Comparison of ENCODE assay signal across 8 mouse cellular contexts in genomic region chr8:85076993-85077392, GRCm38 (mm10). TPM values are rescaled to one million over a fixed set of nuclear protein-coding genes. Genes with fewer than 3 reads are reported as not detected.
A peak's percentile ranks its signal among the peaks of the same experiment; 100 is the strongest.
DNase-seq lines count a peak whose midpoint lies in the region; ATAC-seq and TF ChIP-seq lines count a peak whose summit lies in the region.

No protein-coding gene starts in this region.

- H3K4me1 ChIP-seq in heart, embryonic 11.5 days (ENCODE audit: control insufficient read depth, insufficient read depth, low read length), result peaks cover 20% of the 10 kb centered on the region
- peaks cover 10% of the 10 kb centered on the region for H3K4me1 ChIP-seq in small intestine, adult 2 months (ENCODE audit: control insufficient read depth, insufficient read depth, insufficient read length, low read length)

- H3K27me3 ChIP-seq in heart, embryonic 11.5 days (ENCODE audit: control insufficient read depth, insufficient read depth, low read length), result no peaks in the 10 kb centered on the region
- no peaks in the 10 kb centered on the region for H3K27me3 ChIP-seq in small intestine, adult 2 months (ENCODE audit: control insufficient read depth, insufficient read depth, low read length)

- 0% methylated on average over 2 of the region's 2 CpGs for WGBS in heart, embryonic 11.5 days (ENCODE audit: insufficient replicate concordance)
- WGBS in small intestine, adult 2 months, result 0% methylated on average over 2 of the region's 2 CpGs

- no peak for ATAC-seq in heart, embryonic 11.5 days (replicated peaks; ENCODE audit: insufficient number of reproducible peaks, low FRiP score, low TSS enrichment)
- ATAC-seq in erythroblast, adult 5-6 weeks (replicated peaks; ENCODE audit: low FRiP score, poor library complexity, severe bottlenecking), result peak; percentile 68
- peak; percentile 59 for ATAC-seq in megakaryocyte, adult 5-6 weeks (ENCODE audit: poor library complexity, severe bottlenecking)

- TF ChIP-seq CTCF in small intestine, adult 2 months (IDR thresholded peaks at IDR 0.05; ENCODE audit: extremely low read depth, insufficient read length, insufficient replicate concordance, low read depth, low read length), result peak; percentile 96

- no peak for TF ChIP-seq POLR2A in small intestine, adult 2 months (IDR thresholded peaks at IDR 0.05; ENCODE audit: low read depth, low read length)

- peak; percentile 95 for DNase-seq in heart, adult 11 months
- DNase-seq in brain, adult 2 months (ENCODE audit: low read depth, low spot score), result peak; percentile 95
- DNase-seq in heart, postnatal 4 days, result peak; percentile 85
- DNase-seq in layer of hippocampus, postnatal 25 days (ENCODE audit: extremely low spot score in 1 of 2, low spot score in 1 of 2), result peak; percentile 51 to 73

- no peaks in the 10 kb centered on the region for H3K9me3 ChIP-seq in heart, embryonic 11.5 days (replicated peaks; ENCODE audit: control insufficient read depth, low read length)

- no peak overlapping the region for H3K9ac ChIP-seq in heart, embryonic 11.5 days (ENCODE audit: low read depth, low read length)

- no peak overlapping the region for H3K4me3 ChIP-seq in heart, embryonic 11.5 days (ENCODE audit: low read depth, low read length)
- H3K4me3 ChIP-seq in small intestine, adult 2 months (ENCODE audit: low read depth, low read length), result no peak overlapping the region

- H3K36me3 ChIP-seq in heart, embryonic 11.5 days (ENCODE audit: control insufficient read depth, insufficient read depth, low read length), result peaks cover 28% of the 10 kb centered on the region
- peaks cover 25% of the 10 kb centered on the region for H3K36me3 ChIP-seq in small intestine, adult 2 months (ENCODE audit: control insufficient read depth, insufficient read depth, low read length)

- no peak overlapping the region for H3K4me2 ChIP-seq in heart, embryonic 11.5 days

- no peak overlapping the region for H3K27ac ChIP-seq in heart, embryonic 11.5 days (ENCODE audit: low read depth, low read length)
- H3K27ac ChIP-seq in small intestine, adult 2 months (ENCODE audit: insufficient read depth, low read depth, low read length), result no peak overlapping the region

RNA-seq across cellular contexts. Expression of gene Wdr83os, which starts 3.5 kb away (rescaled TPM):
- 120 and 124 TPM in 2 replicates for polyA plus RNA-seq in heart, embryonic 11.5 days (2014; fragmentation: Nextera tagmentation; extraction: Ambion mirVana)
- 26.1 and 31.3 TPM in 2 replicates for total RNA-seq in erythroblast, adult 5-6 weeks (2015; ENCODE audit: low replicate concordance)
- total RNA-seq in erythroblast, adult 5-6 weeks (2017; ENCODE audit: low replicate concordance), result 4.3 and 11.3 TPM in 2 replicates
- total RNA-seq in heart, postnatal 4 days (2021), result 10 to 100 TPM; 52.4 to 61.0 TPM
- total RNA-seq in layer of hippocampus, postnatal 25 days (2021), result 10 to 100 TPM; 57.7 to 69.0 TPM
- total RNA-seq in megakaryocyte, adult 5-6 weeks (2015), result 116 and 119 TPM in 2 replicates
- 27.8 and 39.4 TPM in 2 replicates for total RNA-seq in megakaryocyte, adult 5-6 weeks (2017)
- polyA plus RNA-seq in small intestine, adult 2 months (2012; rRNA removed), result 66.0 and 79.1 TPM in 2 replicates

RNA-seq across cellular contexts. Expression of gene Wdr83, which starts 4.1 kb away (rescaled TPM):
- 36.5 and 43.0 TPM in 2 replicates for polyA plus RNA-seq in heart, embryonic 11.5 days (2014; fragmentation: Nextera tagmentation; extraction: Ambion mirVana)
- 1.7 and 16.9 TPM in 2 replicates for total RNA-seq in erythroblast, adult 5-6 weeks (2015; ENCODE audit: low replicate concordance)
- 4.9 and 6.3 TPM in 2 replicates for total RNA-seq in erythroblast, adult 5-6 weeks (2017; ENCODE audit: low replicate concordance)
- 10 to 100 TPM; 22.7 to 28.9 TPM for total RNA-seq in heart, postnatal 4 days (2021)
- total RNA-seq in layer of hippocampus, postnatal 25 days (2021), result 10 to 100 TPM; 28.7 to 32.3 TPM
- total RNA-seq in megakaryocyte, adult 5-6 weeks (2015), result 17.0 and 20.5 TPM in 2 replicates
- total RNA-seq in megakaryocyte, adult 5-6 weeks (2017), result 9.9 and 12.5 TPM in 2 replicates
- polyA plus RNA-seq in small intestine, adult 2 months (2012; rRNA removed), result 13.4 and 26.8 TPM in 2 replicates

RNA-seq across cellular contexts. Expression of gene Dhps, which starts 5.4 kb away (rescaled TPM):
- polyA plus RNA-seq in heart, embryonic 11.5 days (2014; fragmentation: Nextera tagmentation; extraction: Ambion mirVana), result 57.6 and 60.0 TPM in 2 replicates
- 12.3 and 16.1 TPM in 2 replicates for total RNA-seq in erythroblast, adult 5-6 weeks (2015; ENCODE audit: low replicate concordance)
- 3.2 and 12.1 TPM in 2 replicates for total RNA-seq in erythroblast, adult 5-6 weeks (2017; ENCODE audit: low replicate concordance)
- total RNA-seq in heart, postnatal 4 days (2021), result 10 to 100 TPM; 40.0 to 40.5 TPM
- 10 to 100 TPM; 57.7 to 62.0 TPM for total RNA-seq in layer of hippocampus, postnatal 25 days (2021)
- 50.9 and 55.1 TPM in 2 replicates for total RNA-seq in megakaryocyte, adult 5-6 weeks (2015)
- total RNA-seq in megakaryocyte, adult 5-6 weeks (2017), result 26.9 and 30.2 TPM in 2 replicates
- polyA plus RNA-seq in small intestine, adult 2 months (2012; rRNA removed), result 34.8 and 47.2 TPM in 2 replicates

RNA-seq across cellular contexts. Expression of gene Man2b1, which starts 6.1 kb away (rescaled TPM):
- 25.1 and 27.3 TPM in 2 replicates for polyA plus RNA-seq in heart, embryonic 11.5 days (2014; fragmentation: Nextera tagmentation; extraction: Ambion mirVana)
- total RNA-seq in erythroblast, adult 5-6 weeks (2015; ENCODE audit: low replicate concordance), result 27.5 and 32.8 TPM in 2 replicates
- 17.8 and 18.6 TPM in 2 replicates for total RNA-seq in erythroblast, adult 5-6 weeks (2017; ENCODE audit: low replicate concordance)
- 10 to 100 TPM; 26.5 to 29.9 TPM for total RNA-seq in heart, postnatal 4 days (2021)
- total RNA-seq in layer of hippocampus, postnatal 25 days (2021), result 10 to 100 TPM; 36.1 to 41.8 TPM
- 204 TPM in 2 replicates for total RNA-seq in megakaryocyte, adult 5-6 weeks (2015)
- 159 and 161 TPM in 2 replicates for total RNA-seq in megakaryocyte, adult 5-6 weeks (2017)
- 28.8 and 38.1 TPM in 2 replicates for polyA plus RNA-seq in small intestine, adult 2 months (2012; rRNA removed)

RNA-seq across cellular contexts. Expression of gene Gm5741, which starts 9.2 kb away (rescaled TPM):
- polyA plus RNA-seq in heart, embryonic 11.5 days (2014; fragmentation: Nextera tagmentation; extraction: Ambion mirVana), result 1.5 TPM in 1 of 2 replicates, not detected in the other
- not detected in 2 replicates for total RNA-seq in erythroblast, adult 5-6 weeks (2015; ENCODE audit: low replicate concordance)
- total RNA-seq in erythroblast, adult 5-6 weeks (2017; ENCODE audit: low replicate concordance), result not detected in 2 replicates
- not detected for total RNA-seq in heart, postnatal 4 days (2021)
- total RNA-seq in layer of hippocampus, postnatal 25 days (2021), result not detected
- not detected in 2 replicates for total RNA-seq in megakaryocyte, adult 5-6 weeks (2015)
- not detected in 2 replicates for total RNA-seq in megakaryocyte, adult 5-6 weeks (2017)
- polyA plus RNA-seq in small intestine, adult 2 months (2012; rRNA removed), result 1.4 TPM in 1 of 2 replicates, not detected in the other
